Mouse (Mus musculus) small intestine, adult 2 months (tissue): ENCODE measurements around the gene Ascc3.

Experiments used
- CTCF ChIP-seq: fragments of 200-500 bp; IDR thresholded peaks from 2 replicates; pipeline ENCODE4 v1.5.1; 2012; ENCODE audit warnings: low read depth, mild to moderate bottlenecking, control low read depth, inconsistent platforms, low read length, moderate library complexity, mixed read lengths; ENCODE audit not compliant: insufficient replicate concordance, insufficient read length; ENCODE audit errors: extremely low read depth
- POLR2A ChIP-seq: fragments of 200-500 bp; IDR thresholded peaks from 2 replicates; pipeline ENCODE4 v1.6.1; 2012; ENCODE audit warnings: low read depth, mild to moderate bottlenecking, control low read depth, inconsistent platforms, low read length, moderate library complexity

DNA sequence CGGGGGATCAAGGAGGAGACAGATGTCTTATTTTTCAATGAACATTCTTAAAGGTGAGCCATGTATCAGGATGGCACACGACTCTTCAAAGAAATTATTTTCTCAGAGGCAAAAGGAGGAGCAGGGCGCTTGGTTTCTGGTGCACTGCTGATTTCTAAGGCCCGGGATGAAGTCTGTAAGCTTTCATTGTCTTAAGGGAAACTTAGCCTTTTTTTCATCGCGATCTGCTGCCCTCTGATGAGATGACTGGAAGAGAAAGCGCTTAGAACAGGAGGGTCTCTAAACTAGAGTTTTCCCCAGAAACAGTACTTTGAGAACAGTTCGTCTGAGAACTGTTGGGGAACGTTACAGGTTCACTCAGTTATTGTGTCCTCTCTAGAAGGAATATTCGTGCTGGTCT, 301.1 kb downstream of the Ascc3 start:
- TF ChIP-seq CTCF (no peak), POLR2A (no peak)
